Mouse (Mus musculus): ENCODE measurements around the gene Als2cr12.
"Not testable (repeated sequence)": the region's sequence is repeated elsewhere in the genome, so short reads cannot be mapped to it uniquely, and the experiment has no call there.

Gene Als2cr12

DNA sequence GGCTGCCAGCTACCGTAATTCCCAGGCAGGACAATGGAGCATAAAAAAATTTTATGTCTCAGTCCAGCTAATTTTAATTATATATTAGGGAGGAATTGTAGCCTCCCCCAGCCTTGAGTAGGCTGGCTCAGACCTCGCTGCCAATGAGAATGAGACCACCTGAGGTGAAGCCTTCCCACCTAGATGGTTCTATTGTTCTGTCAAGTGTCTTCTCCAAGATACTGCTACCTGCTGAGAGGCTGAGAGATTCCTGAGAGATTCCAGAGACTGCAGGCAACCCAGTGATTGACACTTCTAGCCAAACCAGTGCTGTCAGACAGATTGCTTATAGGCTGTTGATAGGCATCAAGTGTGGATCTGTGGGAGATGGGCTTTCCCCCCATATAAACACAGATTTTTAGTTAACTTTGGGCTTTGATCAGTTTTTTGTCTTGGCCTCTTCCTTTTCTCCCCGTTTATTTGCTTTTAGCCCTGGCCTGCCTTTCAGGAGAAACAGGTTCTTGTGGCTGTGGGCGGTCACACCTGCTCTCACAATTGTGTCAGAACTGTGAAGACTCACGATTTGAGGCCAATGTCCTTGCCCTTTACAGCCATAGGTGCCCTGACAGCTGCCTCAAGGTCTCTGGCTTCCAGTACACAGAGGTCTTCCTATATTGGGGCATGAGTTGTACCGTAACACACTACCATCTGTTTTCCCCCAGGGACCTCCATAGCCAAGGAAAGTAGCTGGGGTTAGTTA is 5.6 kb downstream of the Als2cr12 start:
- no peak for DNase-seq (ENCODE audit: low read depth, low spot score)

DNA sequence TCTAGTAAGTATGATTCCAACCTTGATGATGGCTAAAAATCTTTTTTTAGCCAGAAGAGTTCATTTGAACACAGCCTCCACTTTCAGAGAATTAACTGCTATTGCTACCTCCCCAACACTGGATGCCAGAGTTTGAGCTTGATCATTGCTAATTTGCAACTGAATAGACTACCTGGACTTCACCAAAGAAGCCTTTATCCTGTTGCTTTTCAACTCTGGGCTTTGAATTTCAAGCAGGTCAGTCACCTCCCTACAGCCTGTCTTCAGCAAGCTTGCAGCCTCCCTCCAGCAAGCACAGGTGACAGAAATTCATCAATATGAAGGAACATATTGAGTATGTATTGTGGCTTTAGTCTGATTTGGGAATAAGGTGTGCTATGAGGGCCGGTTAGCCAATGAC is 6.4 kb downstream of the Als2cr12 start:
- DNase-seq (ENCODE audit: low read depth, low spot score) = no peak

- DNase-seq (ENCODE audit: low read depth, low spot score) = not testable (repeated sequence)
These were observed 17.4 kb downstream of the Als2cr12 start for GRCm38 (mm10) chr1:58678412-58678811.

DNA sequence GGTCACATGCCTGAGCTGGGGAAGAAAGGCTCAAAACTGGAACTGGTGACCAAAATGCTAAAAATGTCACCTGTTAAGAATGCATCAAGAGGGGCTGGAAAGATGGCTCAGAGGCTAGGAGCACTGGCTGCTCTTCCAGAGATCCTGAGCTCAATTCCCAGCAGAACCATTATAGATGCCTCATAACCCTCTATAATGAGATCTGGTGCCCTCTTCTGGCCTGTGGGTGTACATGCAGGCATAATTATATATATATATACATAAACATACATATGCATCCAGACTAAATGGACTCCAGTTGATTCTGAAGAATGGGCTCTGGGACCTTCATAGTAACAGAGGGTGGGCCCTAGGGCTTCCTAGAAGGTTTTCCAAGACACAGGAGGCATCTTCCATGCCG is 18.2 kb downstream of the Als2cr12 start:
- DNase-seq (ENCODE audit: low read depth, low spot score) = peak; percentile 81

GRCm38 (mm10) chr1:58675011-58675410 is 20.8 kb downstream of the Als2cr12 start:
- peak; percentile 56 for DNase-seq (ENCODE audit: low read depth, low spot score)

GRCm38 (mm10) chr1:58672116-58672515 is 23.7 kb downstream of the Als2cr12 start:
- DNase-seq (ENCODE audit: low read depth, low spot score) = no peak

DNA sequence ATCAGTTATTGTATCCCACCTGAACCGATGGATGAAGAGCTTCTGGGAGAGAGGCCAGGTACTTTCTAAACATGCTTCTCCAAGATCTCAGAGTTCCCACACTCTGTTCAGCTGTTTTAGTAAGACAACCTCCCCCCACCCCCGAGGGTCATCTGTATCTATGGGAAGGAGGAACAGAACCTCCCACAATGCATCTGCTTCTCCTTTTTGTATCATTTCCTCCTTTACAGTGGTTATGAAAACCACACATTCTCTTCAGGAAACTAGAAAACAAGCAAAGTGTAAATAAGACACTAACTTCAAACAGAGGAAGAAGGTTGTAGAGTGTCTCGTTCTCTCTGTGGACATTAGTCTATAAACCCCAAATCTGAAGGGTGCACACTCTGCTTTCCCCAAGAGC is 26.2 kb downstream of the Als2cr12 start:
- not testable (repeated sequence) for DNase-seq (ENCODE audit: low read depth, low spot score)

- DNase-seq (ENCODE audit: low read depth, low spot score) = no peak
These were observed 27.6 kb downstream of the Als2cr12 start for GRCm38 (mm10) chr1:58668191-58668590.

DNA sequence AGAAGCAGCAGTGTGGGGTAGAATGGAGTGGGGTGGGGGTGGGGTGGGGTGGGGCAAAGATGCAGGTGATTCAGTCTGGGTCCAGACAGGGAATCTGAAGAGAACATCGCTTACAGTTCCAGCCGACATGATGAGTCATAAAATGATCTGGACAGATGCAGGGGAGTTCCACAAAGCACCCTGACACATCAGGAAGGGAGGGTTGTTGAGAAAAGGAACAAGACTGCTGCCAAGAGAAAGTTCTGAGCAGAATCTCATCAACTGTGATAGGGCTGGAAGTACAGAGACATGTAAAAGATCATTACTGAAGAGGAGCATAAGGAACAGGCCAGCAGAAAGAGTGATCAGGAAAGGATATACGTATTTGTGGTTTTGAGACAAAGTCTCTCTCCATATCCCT is 32.4 kb downstream of the Als2cr12 start:
- DNase-seq (ENCODE audit: low read depth, low spot score) = peak; percentile 75

DNA sequence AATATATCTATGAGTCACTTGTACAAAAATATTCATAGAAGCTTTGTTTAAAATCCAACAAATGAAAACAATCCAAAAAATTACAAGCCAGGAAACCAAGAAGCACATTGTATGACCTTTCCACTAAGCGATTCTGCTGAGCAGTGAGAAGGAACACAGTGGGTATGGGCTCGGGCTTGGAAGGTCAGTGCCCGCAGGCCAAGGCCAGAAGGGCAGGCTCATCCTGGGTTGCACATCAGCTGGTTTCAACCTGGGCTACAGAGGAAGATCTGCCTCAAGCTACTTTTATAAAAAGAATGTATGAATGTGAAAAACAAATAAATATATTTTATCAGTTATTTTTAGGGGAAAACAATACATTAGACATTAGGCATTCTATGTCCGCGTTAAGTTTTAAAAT is 33.1 kb downstream of the Als2cr12 start:
- peak; percentile 31 for DNase-seq (ENCODE audit: low read depth, low spot score)

GRCm38 (mm10) chr1:58652480-58653403 is 43.0 kb downstream of the Als2cr12 start:
- DNase-seq (ENCODE audit: low read depth, low spot score) = peak; percentile 79

DNA sequence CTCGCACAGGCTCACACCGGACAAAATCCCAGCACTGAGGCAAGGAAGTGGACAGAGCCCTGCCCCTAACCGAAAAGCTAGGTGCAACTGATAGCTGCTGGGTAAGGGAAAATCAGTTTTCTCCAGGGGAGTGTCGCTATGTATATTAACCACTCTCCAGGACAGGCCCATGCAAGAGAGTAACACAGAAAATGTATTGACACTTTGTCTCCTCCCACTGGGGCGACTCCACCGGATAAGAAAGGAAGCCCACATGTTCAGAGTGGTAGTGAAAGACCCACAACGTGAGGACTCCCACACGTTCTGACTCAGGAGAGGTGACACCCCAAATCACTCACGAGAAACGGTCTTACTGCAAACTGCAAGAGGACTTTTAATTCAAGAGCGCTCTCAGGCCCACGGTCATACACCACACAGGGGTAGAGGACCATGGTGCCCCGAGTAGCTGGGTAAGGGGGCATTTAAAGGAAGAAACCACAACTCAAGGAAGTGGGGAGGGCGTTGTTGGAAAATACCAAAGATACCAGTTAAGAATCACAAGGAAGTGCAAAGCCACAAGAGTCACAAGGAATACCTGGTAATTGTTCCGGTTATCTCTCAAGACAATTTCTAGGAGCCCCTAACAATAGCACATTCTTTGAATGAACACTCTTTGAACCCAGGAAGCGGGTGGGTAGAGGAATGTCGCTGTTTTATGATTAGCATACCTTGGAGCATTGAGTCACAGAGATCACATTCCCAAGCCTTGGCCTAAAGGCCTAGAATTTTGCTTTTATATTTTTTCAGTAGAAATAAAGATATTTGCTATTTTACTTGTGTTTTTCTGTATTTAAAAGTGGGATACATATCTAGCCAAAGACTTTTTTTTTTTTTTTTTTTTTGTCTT is 44.0 kb downstream of the Als2cr12 start:
- DNase-seq (ENCODE audit: low read depth, low spot score) = peak; percentile 61

DNA sequence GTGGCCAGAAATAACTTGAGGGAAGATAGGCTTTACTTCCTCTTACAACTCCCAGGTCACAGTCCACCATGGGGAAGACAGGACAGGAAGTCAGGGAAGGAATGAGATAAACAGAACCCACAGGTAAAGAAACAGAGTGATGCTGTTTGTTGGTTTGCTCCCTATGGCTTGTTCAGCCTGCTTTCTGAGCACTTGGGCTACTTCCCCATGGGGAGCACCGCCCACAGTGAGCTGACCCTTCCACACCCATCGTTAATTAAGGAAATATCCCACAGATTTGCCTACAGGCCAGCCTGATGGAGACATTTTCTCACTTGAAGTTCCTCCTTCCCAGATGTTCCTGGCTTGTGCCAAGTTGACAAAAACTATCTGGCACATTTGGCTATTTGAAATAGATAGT is 66.9 kb downstream of the Als2cr12 start:
- not testable (repeated sequence) for DNase-seq (ENCODE audit: low read depth, low spot score)

DNA sequence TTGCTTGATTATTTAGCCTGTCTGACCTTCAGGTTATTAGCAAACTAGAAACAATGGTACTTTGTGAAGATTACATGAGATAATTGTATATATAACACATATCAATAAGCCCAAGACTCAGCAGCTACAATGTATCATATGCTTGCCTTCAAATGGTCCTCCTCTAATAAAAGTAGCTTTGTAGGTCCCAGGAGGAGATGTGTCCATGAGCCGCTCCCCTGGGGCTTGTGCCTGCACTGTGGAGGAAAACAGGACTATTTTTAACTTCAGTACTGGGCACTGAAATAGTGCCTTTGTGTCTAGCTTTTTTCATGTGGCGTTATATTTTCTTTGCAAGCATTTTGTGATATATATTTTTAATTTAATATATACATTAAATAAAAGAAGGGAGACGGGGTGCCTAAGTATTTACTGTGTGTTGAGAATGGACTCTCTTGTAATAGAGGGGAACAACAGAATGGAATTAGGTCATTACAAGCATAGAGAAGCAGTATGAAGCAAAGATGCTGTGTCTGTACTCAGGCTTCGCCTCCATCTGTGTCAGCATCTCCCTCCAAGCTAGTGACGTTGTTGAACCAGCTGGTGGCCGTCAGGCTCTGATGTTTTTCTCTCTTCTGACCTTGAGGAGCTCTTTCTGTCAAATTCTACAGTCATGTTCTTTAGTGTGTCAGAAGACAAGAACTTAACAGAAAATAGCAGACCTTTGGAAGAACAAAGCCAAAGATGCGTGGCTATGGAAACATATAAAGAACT is 73.6 kb downstream of the Als2cr12 start:
- DNase-seq (ENCODE audit: low read depth, low spot score) = no peak

GRCm38 (mm10) chr1:58621251-58621650 is 74.5 kb downstream of the Als2cr12 start:
- no peak for DNase-seq (ENCODE audit: low read depth, low spot score)

DNA sequence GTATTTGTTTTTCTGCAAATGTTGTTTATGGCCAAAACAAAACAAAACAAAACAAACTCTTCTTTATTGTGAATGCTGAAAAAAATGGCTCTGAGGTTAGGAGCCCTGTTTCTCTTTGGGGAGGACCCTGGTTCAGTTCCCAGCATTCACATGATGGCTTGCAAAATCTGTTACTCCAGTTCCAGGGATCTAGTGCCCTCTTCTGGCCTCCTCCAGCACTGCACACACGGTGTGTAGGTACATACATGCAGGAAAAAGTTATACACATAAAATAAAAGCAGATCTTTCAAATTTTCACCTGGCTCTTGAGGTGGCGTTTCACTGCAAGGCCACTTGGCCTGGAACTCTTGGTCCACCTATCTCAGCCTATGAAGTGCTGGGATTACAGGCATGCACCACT is 77.0 kb downstream of the Als2cr12 start:
- no peak for DNase-seq (ENCODE audit: low read depth, low spot score)

GRCm38 (mm10) chr1:58617978-58618668 is 77.7 kb downstream of the Als2cr12 start:
- DNase-seq (ENCODE audit: low read depth, low spot score) = no peak

DNA sequence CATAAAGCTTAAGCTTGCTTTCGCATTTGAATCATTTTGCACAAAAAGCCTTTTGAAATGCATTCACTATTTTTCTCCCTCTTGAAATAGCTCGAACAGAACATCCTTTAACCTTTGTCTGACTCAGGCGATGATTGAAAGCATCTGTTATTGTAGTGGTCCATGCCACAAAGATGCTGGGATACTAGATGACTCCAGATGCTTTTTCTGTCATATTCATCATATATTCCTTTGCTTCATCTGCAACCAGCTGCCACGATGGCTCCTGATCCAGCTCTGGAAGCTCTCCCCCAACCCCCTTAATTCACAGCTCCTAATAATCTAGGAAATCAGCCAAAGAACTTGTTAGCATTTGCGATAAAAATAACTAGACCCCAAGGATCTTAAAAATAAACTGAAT is 78.7 kb downstream of the Als2cr12 start:
- DNase-seq (ENCODE audit: low read depth, low spot score) = peak; percentile 45

DNA sequence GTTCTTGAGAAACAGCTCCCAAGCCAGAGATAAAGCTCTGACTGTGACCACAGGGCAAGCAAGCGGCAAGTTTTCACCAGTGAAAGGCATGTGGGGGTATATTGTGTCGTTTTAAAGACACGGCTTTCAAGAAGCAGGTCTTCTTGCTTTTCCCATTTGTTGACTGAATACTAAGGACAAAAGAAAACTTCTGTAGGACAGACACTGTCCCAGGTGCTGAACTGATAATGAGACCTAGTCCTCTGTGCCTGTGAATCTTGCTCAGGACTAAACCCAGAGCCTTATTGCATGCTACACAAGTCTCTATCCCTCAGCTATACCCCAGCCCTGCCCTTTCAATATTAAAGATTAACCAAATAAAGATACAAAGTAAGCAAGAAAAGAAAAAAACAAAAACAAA is 79.6 kb downstream of the Als2cr12 start:
- peak; percentile 57 for DNase-seq (ENCODE audit: low read depth, low spot score)

- DNase-seq (ENCODE audit: low read depth, low spot score) = no peak
These were observed 80.6 kb downstream of the Als2cr12 start for GRCm38 (mm10) chr1:58615146-58615545.
